8 mouse cellular contexts compared by ENCODE assay signal in the genomic region with DNA sequence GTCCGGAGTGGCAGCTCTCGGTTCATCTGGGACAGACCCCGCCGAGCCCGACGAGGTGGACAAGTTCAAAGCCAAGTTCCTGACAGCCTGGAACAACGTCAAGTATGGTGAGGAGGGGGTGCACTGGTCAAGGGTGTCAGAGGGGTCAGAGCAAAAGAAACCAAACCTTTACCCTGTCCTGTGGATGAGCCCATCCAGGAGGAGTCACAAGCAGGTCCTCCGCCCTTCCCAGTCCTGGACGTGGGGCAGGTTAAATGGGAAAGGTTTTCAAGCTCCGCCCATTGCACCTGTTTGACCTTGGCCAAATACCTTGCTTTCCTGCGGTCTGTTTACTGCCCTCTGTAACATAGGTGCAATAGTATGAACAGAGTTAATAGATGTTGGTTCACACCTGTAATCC. TPM values are rescaled to one million over a fixed set of nuclear protein-coding genes. Genes with fewer than 3 reads are reported as not detected.
DNase-seq lines count a peak whose midpoint lies in the region; ATAC-seq and TF ChIP-seq lines count a peak whose summit lies in the region.

No protein-coding gene starts in this region.

- 0 out of 2 replicates have a peak, but pooled peaks have one; percentile 38 for TF ChIP-seq POLR2A in liver, adult 2 months (IDR thresholded peaks at IDR 0.05; ENCODE audit: extremely low read depth, insufficient read depth, low read length)

- WGBS in hindbrain, embryonic 15.5 days: 9% methylated on average over 11 of the region's 11 CpGs
- WGBS in liver, adult 2 months: 2% methylated on average over 11 of the region's 11 CpGs
- WGBS in stomach, embryonic 15.5 days: 4% methylated on average over 11 of the region's 11 CpGs

- 0 out of 2 replicates have a peak, but pooled peaks have one; percentile 38 for ATAC-seq in cerebellum, adult (ENCODE audit: insufficient number of reproducible peaks, low FRiP score, low TSS enrichment)
- ATAC-seq in hindbrain, embryonic 15.5 days (ENCODE audit: low FRiP score, low read depth): no peak
- ATAC-seq in stomach, embryonic 15.5 days (ENCODE audit: insufficient read depth, low FRiP score, low read depth): 0 out of 2 replicates have a peak, but pooled peaks have one; percentile 16

- H3K79me2 ChIP-seq in liver, adult 2 months (ENCODE audit: control insufficient read depth, insufficient read depth, low read length): peaks cover 7% of the 10 kb centered on the region; the same call in 1 of the 2 replicates

- DNase-seq in cerebellum, postnatal 10 days: no peak
- DNase-seq in R1 (ENCODE audit: low read depth, low spot score): peak; percentile 65
- DNase-seq in liver, adult 2 months (ENCODE audit: extremely low read depth, low read depth, low spot score): peak; percentile 86
- DNase-seq in adrenal gland, adult 18-20 months (ENCODE audit: low spot score in 2 of 2): no peak
- no peak for DNase-seq in adrenal gland, adult 8-10 months

- H3K27ac ChIP-seq in hindbrain, embryonic 15.5 days (replicated peaks): peak overlapping the region; percentile 72; the same call in 1 of the 2 replicates
- H3K27ac ChIP-seq in liver, adult 2 months (replicated peaks; ENCODE audit: insufficient read depth, low read depth, low read length): peak overlapping the region; percentile 86
- H3K27ac ChIP-seq in stomach, embryonic 15.5 days: peak overlapping the region; percentile 83

- H3K27me3 ChIP-seq in hindbrain, embryonic 15.5 days: no peaks in the 10 kb centered on the region
- H3K27me3 ChIP-seq in liver, adult 2 months (ENCODE audit: control insufficient read depth, insufficient read depth, low read length): no peaks in the 10 kb centered on the region
- no peaks in the 10 kb centered on the region for H3K27me3 ChIP-seq in stomach, embryonic 15.5 days (replicated peaks)

- peak overlapping the region; percentile 76 for H3K4me3 ChIP-seq in hindbrain, embryonic 15.5 days
- H3K4me3 ChIP-seq in liver, adult 2 months (ENCODE audit: insufficient read depth, low read depth, low read length): peak overlapping the region; percentile 73
- H3K4me3 ChIP-seq in stomach, embryonic 15.5 days (replicated peaks): peak overlapping the region; percentile 88

- peak overlapping the region; percentile 85 for H3K4me2 ChIP-seq in hindbrain, embryonic 15.5 days
- H3K4me2 ChIP-seq in stomach, embryonic 15.5 days: peak overlapping the region; percentile 62

- H3K4me1 ChIP-seq in hindbrain, embryonic 15.5 days (replicated peaks): peaks cover 25% of the 10 kb centered on the region
- H3K4me1 ChIP-seq in liver, adult 2 months (ENCODE audit: control insufficient read depth, insufficient read depth, low read length): peaks cover 8% of the 10 kb centered on the region
- peaks cover 19% of the 10 kb centered on the region for H3K4me1 ChIP-seq in stomach, embryonic 15.5 days

- no peak for TF ChIP-seq CTCF in liver, adult 2 months (IDR thresholded peaks at IDR 0.05; ENCODE audit: low read depth, low read length)

- peak overlapping the region; percentile 77 for H3K9ac ChIP-seq in hindbrain, embryonic 15.5 days
- H3K9ac ChIP-seq in liver, adult 2 months (ENCODE audit: low read depth, low read length): peak overlapping the region; percentile 83
- peak overlapping the region; percentile 84 for H3K9ac ChIP-seq in stomach, embryonic 15.5 days

- H3K36me3 ChIP-seq in hindbrain, embryonic 15.5 days: peaks cover 31% of the 10 kb centered on the region
- peaks cover 10% of the 10 kb centered on the region; the same call in 1 of the 2 replicates for H3K36me3 ChIP-seq in liver, adult 2 months (ENCODE audit: control insufficient read depth, insufficient read depth, low read length)
- peaks cover 21% of the 10 kb centered on the region for H3K36me3 ChIP-seq in stomach, embryonic 15.5 days

- H3K9me3 ChIP-seq in hindbrain, embryonic 15.5 days: no peaks in the 10 kb centered on the region
- H3K9me3 ChIP-seq in stomach, embryonic 15.5 days: no peaks in the 10 kb centered on the region

RNA-seq across cellular contexts. Expression of a gene that starts 0.5 kb away (rescaled TPM):
- 47.6 and 53.7 TPM in 2 replicates for polyA plus RNA-seq in hindbrain, embryonic 15.5 days (2015; fragmentation: Nextera tagmentation; extraction: Ambion mirVana)
- total RNA-seq in liver, adult 2 months (2014; rRNA removed): 22.3 and 27.3 TPM in 2 replicates
- 42.2 and 45.8 TPM in 2 replicates for polyA plus RNA-seq in liver, adult 2 months (2012; rRNA removed)
- polyA plus RNA-seq in stomach, embryonic 15.5 days (2015; fragmentation: Nextera tagmentation; extraction: Ambion mirVana): 49.9 and 51.3 TPM in 2 replicates
- total RNA-seq in adrenal gland, adult 18-20 months (2021): 10 to 100 TPM; 39.9 to 52.6 TPM
- 10 to 100 TPM; 38.7 to 47.3 (median 40.8) TPM for total RNA-seq in adrenal gland, adult 8-10 months (2022)

RNA-seq across cellular contexts. Expression of a gene that starts 17.4 kb away (rescaled TPM):
- polyA plus RNA-seq in hindbrain, embryonic 15.5 days (2015; fragmentation: Nextera tagmentation; extraction: Ambion mirVana): 4.1 and 4.6 TPM in 2 replicates
- 3.3 and 4.1 TPM in 2 replicates for total RNA-seq in liver, adult 2 months (2014; rRNA removed)
- polyA plus RNA-seq in liver, adult 2 months (2012; rRNA removed): 5.3 and 9.9 TPM in 2 replicates
- 0.93 and 1.6 TPM in 2 replicates for polyA plus RNA-seq in stomach, embryonic 15.5 days (2015; fragmentation: Nextera tagmentation; extraction: Ambion mirVana)
- 1 to 10 TPM in 1 of 2 experiments, under 1 TPM in 1; 0.50 to 1.0 TPM for total RNA-seq in adrenal gland, adult 18-20 months (2021)
- total RNA-seq in adrenal gland, adult 8-10 months (2022): under 1 TPM; 0.27 to 0.75 (median 0.46) TPM

RNA-seq across cellular contexts. Expression of a gene that starts 22.2 kb away (rescaled TPM):
- polyA plus RNA-seq in hindbrain, embryonic 15.5 days (2015; fragmentation: Nextera tagmentation; extraction: Ambion mirVana): 14.9 and 15.7 TPM in 2 replicates
- 5.0 and 6.5 TPM in 2 replicates for total RNA-seq in liver, adult 2 months (2014; rRNA removed)
- 6.3 and 9.7 TPM in 2 replicates for polyA plus RNA-seq in liver, adult 2 months (2012; rRNA removed)
- 14.4 and 14.5 TPM in 2 replicates for polyA plus RNA-seq in stomach, embryonic 15.5 days (2015; fragmentation: Nextera tagmentation; extraction: Ambion mirVana)
- total RNA-seq in adrenal gland, adult 18-20 months (2021): 10 to 100 TPM; 31.1 to 34.9 TPM
- 10 to 100 TPM; 33.0 to 52.0 (median 41.8) TPM for total RNA-seq in adrenal gland, adult 8-10 months (2022)

RNA-seq across cellular contexts. Expression of a gene that starts 25.6 kb away (rescaled TPM):
- 108 and 111 TPM in 2 replicates for polyA plus RNA-seq in hindbrain, embryonic 15.5 days (2015; fragmentation: Nextera tagmentation; extraction: Ambion mirVana)
- 3.0 and 3.9 TPM in 2 replicates for total RNA-seq in liver, adult 2 months (2014; rRNA removed)
- polyA plus RNA-seq in liver, adult 2 months (2012; rRNA removed): 5.1 and 5.2 TPM in 2 replicates
- polyA plus RNA-seq in stomach, embryonic 15.5 days (2015; fragmentation: Nextera tagmentation; extraction: Ambion mirVana): 44.4 and 50.0 TPM in 2 replicates
- total RNA-seq in adrenal gland, adult 18-20 months (2021): 10 to 100 TPM in 1 of 2 experiments, 1 to 10 TPM in 1; 9.1 to 11.8 TPM
- 10 to 100 TPM; 11.9 to 24.1 (median 18.5) TPM for total RNA-seq in adrenal gland, adult 8-10 months (2022)

RNA-seq across cellular contexts. Expression of a gene that starts 26.4 kb away (rescaled TPM):
- polyA plus RNA-seq in hindbrain, embryonic 15.5 days (2015; fragmentation: Nextera tagmentation; extraction: Ambion mirVana): 66.7 and 68.2 TPM in 2 replicates
- 29.5 and 37.3 TPM in 2 replicates for total RNA-seq in liver, adult 2 months (2014; rRNA removed)
- 69.1 and 76.4 TPM in 2 replicates for polyA plus RNA-seq in liver, adult 2 months (2012; rRNA removed)
- polyA plus RNA-seq in stomach, embryonic 15.5 days (2015; fragmentation: Nextera tagmentation; extraction: Ambion mirVana): 61.1 and 61.6 TPM in 2 replicates
- total RNA-seq in adrenal gland, adult 18-20 months (2021): 10 to 100 TPM; 44.9 to 51.2 TPM
- 10 to 100 TPM; 50.7 to 62.6 (median 57.4) TPM for total RNA-seq in adrenal gland, adult 8-10 months (2022)

Comparison
In these comparisons a context has a peak if more than half of its experiments do, and no peak if none do; other contexts are left out.
1. DNase-seq: peak in R1 (single experiment) and liver, adult 2 months (single experiment); none in cerebellum, postnatal 10 days (0 of 2), adrenal gland, adult 18-20 months (0 of 2) and adrenal gland, adult 8-10 months (single experiment).
2. Peak in every context shown above with its lines, with median percentiles within 50 percentile points of each other: H3K27ac ChIP-seq, H3K4me3 ChIP-seq and H3K9ac ChIP-seq.